Mouse (Mus musculus): ENCODE results near the gene Trove2. TPM values are rescaled to one million over a fixed set of nuclear protein-coding genes. Genes with fewer than 3 reads are reported as not detected.

The Trove2 gene
- polyA plus RNA-seq, 1 experiment, result 13.5 TPM

- Histone ChIP-seq H3K4me1 (ENCODE audit: control insufficient read depth, insufficient read depth, low read length) (peaks cover 11% of the 10 kb centered on the region), H3K27ac (ENCODE audit: insufficient read depth, low read length) (no peak overlapping the region), H3K4me3 (ENCODE audit: insufficient read depth, low read length) (no peak overlapping the region; the same call in 1 of the 2 replicates)
- no peak for TF ChIP-seq CTCF (IDR thresholded peaks at IDR 0.05; ENCODE audit: extremely low read depth, insufficient read depth, low read length)
- no peak for TF ChIP-seq POLR2A (IDR thresholded peaks at IDR 0.05; ENCODE audit: extremely low read depth, insufficient read depth, low read length)
Measured at GRCm38 (mm10) chr1:143773909-143774308, 3.0 kb downstream of the Trove2 start.

GRCm38 (mm10) chr1:143773082-143773481 is 3.8 kb downstream of the Trove2 start:
- H3K4me3 ChIP-seq (ENCODE audit: insufficient read depth, low read length), result no peak overlapping the region
- no peak for TF ChIP-seq CTCF (IDR thresholded peaks at IDR 0.05; ENCODE audit: extremely low read depth, insufficient read depth, low read length)
- no peak for TF ChIP-seq POLR2A (IDR thresholded peaks at IDR 0.05; ENCODE audit: extremely low read depth, insufficient read depth, low read length)
- H3K27ac ChIP-seq (ENCODE audit: insufficient read depth, low read length), result no peak overlapping the region
- peaks cover 11% of the 10 kb centered on the region for H3K4me1 ChIP-seq (ENCODE audit: control insufficient read depth, insufficient read depth, low read length)

- Histone ChIP-seq H3K4me3 (ENCODE audit: insufficient read depth, low read length) (no peak overlapping the region), H3K27ac (ENCODE audit: insufficient read depth, low read length) (no peak overlapping the region), H3K4me1 (ENCODE audit: control insufficient read depth, insufficient read depth, low read length) (peaks cover 11% of the 10 kb centered on the region)
- TF ChIP-seq CTCF (IDR thresholded peaks at IDR 0.05; ENCODE audit: extremely low read depth, insufficient read depth, low read length), result no peak
- TF ChIP-seq POLR2A (IDR thresholded peaks at IDR 0.05; ENCODE audit: extremely low read depth, insufficient read depth, low read length), result no peak
Measured at GRCm38 (mm10) chr1:143770444-143771109, 6.3 kb downstream of the Trove2 start.

GRCm38 (mm10) chr1:143766238-143766637 is 10.6 kb downstream of the Trove2 start:
- Histone ChIP-seq H3K4me1 (ENCODE audit: control insufficient read depth, insufficient read depth, low read length) (no peaks in the 10 kb centered on the region), H3K4me3 (ENCODE audit: insufficient read depth, low read length) (no peak overlapping the region), H3K27ac (ENCODE audit: insufficient read depth, low read length) (no peak overlapping the region)
- TF ChIP-seq CTCF (IDR thresholded peaks at IDR 0.05; ENCODE audit: extremely low read depth, insufficient read depth, low read length) (no peak), POLR2A (IDR thresholded peaks at IDR 0.05; ENCODE audit: extremely low read depth, insufficient read depth, low read length) (no peak)

GRCm38 (mm10) chr1:143765801-143766200 is 11.1 kb downstream of the Trove2 start:
- TF ChIP-seq CTCF (IDR thresholded peaks at IDR 0.05; ENCODE audit: extremely low read depth, insufficient read depth, low read length) (no peak), POLR2A (IDR thresholded peaks at IDR 0.05; ENCODE audit: extremely low read depth, insufficient read depth, low read length) (no peak)
- H3K4me3 ChIP-seq (ENCODE audit: insufficient read depth, low read length), result no peak overlapping the region
- H3K27ac ChIP-seq (ENCODE audit: insufficient read depth, low read length), result no peak overlapping the region
- no peaks in the 10 kb centered on the region for H3K4me1 ChIP-seq (ENCODE audit: control insufficient read depth, insufficient read depth, low read length)

- Histone ChIP-seq H3K4me1 (ENCODE audit: control insufficient read depth, insufficient read depth, low read length) (no peaks in the 10 kb centered on the region), H3K4me3 (ENCODE audit: insufficient read depth, low read length) (no peak overlapping the region), H3K27ac (ENCODE audit: insufficient read depth, low read length) (no peak overlapping the region)
- no peak for TF ChIP-seq POLR2A (IDR thresholded peaks at IDR 0.05; ENCODE audit: extremely low read depth, insufficient read depth, low read length)
- TF ChIP-seq CTCF (IDR thresholded peaks at IDR 0.05; ENCODE audit: extremely low read depth, insufficient read depth, low read length), result no peak
Measured at GRCm38 (mm10) chr1:143764443-143764842, 12.4 kb downstream of the Trove2 start.

- Histone ChIP-seq H3K4me1 (ENCODE audit: control insufficient read depth, insufficient read depth, low read length) (no peaks in the 10 kb centered on the region), H3K27ac (ENCODE audit: insufficient read depth, low read length) (no peak overlapping the region), H3K4me3 (ENCODE audit: insufficient read depth, low read length) (no peak overlapping the region)
- TF ChIP-seq POLR2A (IDR thresholded peaks at IDR 0.05; ENCODE audit: extremely low read depth, insufficient read depth, low read length) (no peak), CTCF (IDR thresholded peaks at IDR 0.05; ENCODE audit: extremely low read depth, insufficient read depth, low read length) (no peak)
Measured at GRCm38 (mm10) chr1:143762159-143762558, 14.7 kb downstream of the Trove2 start.

GRCm38 (mm10) chr1:143745871-143746270 is 31.0 kb downstream of the Trove2 start:
- H3K27ac ChIP-seq (ENCODE audit: insufficient read depth, low read length), result no peak overlapping the region
- H3K4me1 ChIP-seq (ENCODE audit: control insufficient read depth, insufficient read depth, low read length), result peaks cover under 1% of the 10 kb centered on the region; the same call in 1 of the 2 replicates
- H3K4me3 ChIP-seq (ENCODE audit: insufficient read depth, low read length), result no peak overlapping the region
- TF ChIP-seq POLR2A (IDR thresholded peaks at IDR 0.05; ENCODE audit: extremely low read depth, insufficient read depth, low read length) (no peak), CTCF (IDR thresholded peaks at IDR 0.05; ENCODE audit: extremely low read depth, insufficient read depth, low read length) (no peak)

GRCm38 (mm10) chr1:143742186-143742585 is 34.7 kb downstream of the Trove2 start:
- TF ChIP-seq CTCF (IDR thresholded peaks at IDR 0.05; ENCODE audit: extremely low read depth, insufficient read depth, low read length) (no peak), POLR2A (IDR thresholded peaks at IDR 0.05; ENCODE audit: extremely low read depth, insufficient read depth, low read length) (no peak)
- no peak overlapping the region for H3K4me3 ChIP-seq (ENCODE audit: insufficient read depth, low read length)
- H3K4me1 ChIP-seq (ENCODE audit: control insufficient read depth, insufficient read depth, low read length), result peaks cover 2% of the 10 kb centered on the region; the same call in 1 of the 2 replicates
- H3K27ac ChIP-seq (ENCODE audit: insufficient read depth, low read length), result no peak overlapping the region

GRCm38 (mm10) chr1:143741331-143741730 is 35.5 kb downstream of the Trove2 start:
- TF ChIP-seq POLR2A (IDR thresholded peaks at IDR 0.05; ENCODE audit: extremely low read depth, insufficient read depth, low read length), result no peak
- TF ChIP-seq CTCF (IDR thresholded peaks at IDR 0.05; ENCODE audit: extremely low read depth, insufficient read depth, low read length), result no peak
- Histone ChIP-seq H3K27ac (ENCODE audit: insufficient read depth, low read length) (no peak overlapping the region), H3K4me1 (ENCODE audit: control insufficient read depth, insufficient read depth, low read length) (peaks cover 2% of the 10 kb centered on the region; the same call in 1 of the 2 replicates), H3K4me3 (ENCODE audit: insufficient read depth, low read length) (no peak overlapping the region)

Data from cortical plate, adult 2 months (tissue).